22 mouse cellular contexts compared by ENCODE assay signal in the genomic region with DNA sequence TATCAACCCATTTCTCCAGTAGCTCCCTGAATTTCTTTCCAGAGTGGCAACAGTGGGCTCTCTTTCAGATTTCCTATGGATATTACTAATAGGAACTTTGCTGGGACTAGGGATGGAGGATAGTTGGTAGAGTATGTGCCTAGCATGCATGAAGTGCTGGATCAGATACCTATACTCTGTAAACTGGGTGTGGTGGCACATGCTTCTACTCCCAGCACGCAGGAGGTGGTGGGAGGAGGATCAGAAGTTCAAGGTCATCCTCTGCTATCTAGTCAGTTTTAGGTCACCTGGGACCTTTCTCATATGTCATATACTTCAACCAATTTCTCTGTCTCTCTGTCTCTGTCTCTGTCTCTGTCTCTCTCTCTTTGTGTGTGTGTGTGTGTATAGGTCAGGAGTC. TPM values are rescaled to one million over a fixed set of nuclear protein-coding genes. Genes with fewer than 3 reads are reported as not detected.
DNase-seq lines count a peak whose midpoint lies in the region; ATAC-seq lines count a peak whose summit lies in the region.
"Had no signal": no experiment of that assay in that cellular context is flagged by ENCODE, and none has a peak within 500 bp of the region (broad histone marks: within the 10 kb centered on the region; RNA-seq: fewer than 3 reads in every experiment).

No protein-coding gene starts in this region.

- H3K9ac ChIP-seq in midbrain, embryonic 11.5 days (ENCODE audit: low read length): no peak overlapping the region
- H3K9ac ChIP-seq in midbrain, embryonic 15.5 days: no peak overlapping the region
- H3K9ac ChIP-seq: embryonic facial prominence, embryonic 13.5 days; embryonic facial prominence, embryonic 15.5 days; forebrain, embryonic 12.5 days had no signal

- ATAC-seq in midbrain, embryonic 11.5 days (ENCODE audit: low FRiP score): no peak
- no peak for ATAC-seq in midbrain, embryonic 15.5 days (replicated peaks)
- ATAC-seq in erythroid progenitor cell, adult 5-6 weeks (replicated peaks; ENCODE audit: low FRiP score, poor library complexity, severe bottlenecking): peak; percentile 78
- ATAC-seq in megakaryocyte-erythroid progenitor cell, adult 5-6 weeks (replicated peaks; ENCODE audit: low FRiP score, low TSS enrichment, poor library complexity, severe bottlenecking): 0 out of 2 replicates have a peak, but pooled peaks have one; percentile 30
- ATAC-seq: forebrain, embryonic 14.5 days; forebrain, embryonic 16.5 days had no signal

- H3K4me2 ChIP-seq in midbrain, embryonic 11.5 days: no peak overlapping the region
- H3K4me2 ChIP-seq in midbrain, embryonic 15.5 days: no peak overlapping the region
- H3K4me2 ChIP-seq: embryonic facial prominence, embryonic 13.5 days; embryonic facial prominence, embryonic 15.5 days; forebrain, embryonic 12.5 days had no signal

- no peaks in the 10 kb centered on the region for H3K36me3 ChIP-seq in midbrain, embryonic 11.5 days (ENCODE audit: control insufficient read depth, insufficient read depth, low read length)
- H3K36me3 ChIP-seq in midbrain, embryonic 15.5 days (replicated peaks): no peaks in the 10 kb centered on the region
- H3K36me3 ChIP-seq: embryonic facial prominence, embryonic 13.5 days; embryonic facial prominence, embryonic 15.5 days; forebrain, embryonic 10.5 days; forebrain, embryonic 12.5 days had no signal

- H3K9me3 ChIP-seq in midbrain, embryonic 11.5 days (ENCODE audit: control insufficient read depth, low read length): no peaks in the 10 kb centered on the region
- no peaks in the 10 kb centered on the region for H3K9me3 ChIP-seq in midbrain, embryonic 15.5 days
- H3K9me3 ChIP-seq: embryonic facial prominence, embryonic 13.5 days; embryonic facial prominence, embryonic 15.5 days; forebrain, embryonic 10.5 days; forebrain, embryonic 12.5 days had no signal

- H3K27me3 ChIP-seq in midbrain, embryonic 11.5 days (ENCODE audit: control insufficient read depth, insufficient read depth, low read length): no peaks in the 10 kb centered on the region
- no peaks in the 10 kb centered on the region for H3K27me3 ChIP-seq in midbrain, embryonic 15.5 days (replicated peaks)
- H3K27me3 ChIP-seq: embryonic facial prominence, embryonic 13.5 days; embryonic facial prominence, embryonic 15.5 days; forebrain, embryonic 12.5 days had no signal

- H3K27ac ChIP-seq in midbrain, embryonic 11.5 days (ENCODE audit: low read depth, low read length): no peak overlapping the region
- no peak overlapping the region for H3K27ac ChIP-seq in midbrain, embryonic 15.5 days
- H3K27ac ChIP-seq: embryonic facial prominence, embryonic 13.5 days; embryonic facial prominence, embryonic 15.5 days; forebrain, embryonic 10.5 days; forebrain, embryonic 12.5 days had no signal

- H3K4me1 ChIP-seq in midbrain, embryonic 11.5 days (ENCODE audit: control insufficient read depth, insufficient read depth, low read length): no peaks in the 10 kb centered on the region
- H3K4me1 ChIP-seq in midbrain, embryonic 15.5 days: no peaks in the 10 kb centered on the region
- H3K4me1 ChIP-seq: embryonic facial prominence, embryonic 15.5 days; forebrain, embryonic 10.5 days; forebrain, embryonic 12.5 days had no signal

- DNase-seq in midbrain, embryonic 11.5 days (ENCODE audit: low spot score, missing footprints): peak; percentile 56
- DNase-seq in spleen, postnatal 14 days (ENCODE audit: low spot score in 2 of 2): no peak
- DNase-seq in gastrocnemius, adult 8-10 months (ENCODE audit: low spot score in 2 of 2): no peak
- DNase-seq: adrenal gland, adult 2 months; adrenal gland, postnatal 10 days; adrenal gland, postnatal 25 days; cerebellum, adult 11 months; cerebellum, adult 18-20 months; cerebellum, adult 8-10 months; cerebellum, adult 9-11 months; cerebellum, postnatal 14 days; cerebellum, postnatal 36 days; embryo, embryonic 11 days had no signal

- no peak overlapping the region for H3K4me3 ChIP-seq in midbrain, embryonic 11.5 days (ENCODE audit: low read depth, low read length)
- H3K4me3 ChIP-seq in midbrain, embryonic 15.5 days: no peak overlapping the region
- H3K4me3 ChIP-seq: embryonic facial prominence, embryonic 13.5 days; embryonic facial prominence, embryonic 15.5 days; forebrain, embryonic 10.5 days; forebrain, embryonic 12.5 days had no signal

- 93% methylated on average over 1 of the region's 1 CpGs for WGBS in midbrain, embryonic 11.5 days
- WGBS in midbrain, embryonic 15.5 days: 81% methylated on average over 1 of the region's 1 CpGs

RNA-seq across cellular contexts. Expression of gene Efcab2, which starts 27.7 kb away (rescaled TPM):
- polyA plus RNA-seq in midbrain, embryonic 11.5 days (2014; fragmentation: Nextera tagmentation; extraction: Ambion mirVana): 9.4 and 9.9 TPM in 2 replicates
- polyA plus RNA-seq in midbrain, embryonic 15.5 days (2015; fragmentation: Nextera tagmentation; extraction: Ambion mirVana): 9.5 and 10.7 TPM in 2 replicates
- total RNA-seq in erythroid progenitor cell, adult 5-6 weeks (2015; ENCODE audit: low replicate concordance): 9.7 TPM in 1 of 2 replicates, not detected in the other
- total RNA-seq in erythroid progenitor cell, adult 5-6 weeks (2017; ENCODE audit: low replicate concordance): 2.3 and 3.0 TPM in 2 replicates
- 1.8 and 1.9 TPM in 2 replicates for total RNA-seq in megakaryocyte-erythroid progenitor cell, adult 5-6 weeks (2014; fragmentation: Nextera tagmentation)
- total RNA-seq in megakaryocyte-erythroid progenitor cell, adult 5-6 weeks (2017): 4.4 and 6.3 TPM in 2 replicates
- 10 to 100 TPM in 3 of 4 experiments, 1 to 10 TPM in 1; 9.7 to 15.5 (median 13.1) TPM for total RNA-seq in gastrocnemius, adult 8-10 months (2022)

Comparison
In these comparisons a context has a peak if more than half of its experiments do, and no peak if none do; other contexts are left out.
1. ATAC-seq: peak in erythroid progenitor cell, adult 5-6 weeks (single experiment) and megakaryocyte-erythroid progenitor cell, adult 5-6 weeks (single experiment); none in midbrain, embryonic 11.5 days (single experiment) and midbrain, embryonic 15.5 days (single experiment).